Mouse (Mus musculus) activated CD4-positive, CD25-positive, alpha-beta regulatory T cell, adult 4 months (primary cell): ENCODE measurements around the gene Sfxn1. TPM values are rescaled to one million over a fixed set of nuclear protein-coding genes. Genes with fewer than 3 reads are reported as not detected.

ENCODE experiments used
- ATAC-seq: one replicate; pipeline ENCODE4 v1.8.0; 2017
- polyA plus RNA-seq, 2 experiments: library from polyadenylated mRNA; unstranded; fragments of 100-300 nt; shearing (Covaris generic); gene quantifications; one replicate each; pipeline ENCODE4 v1.2.1; 2017

Gene Sfxn1
- polyA plus RNA-seq, 2 experiments from 2014 or later, result 59.3 to 59.6 TPM

DNA sequence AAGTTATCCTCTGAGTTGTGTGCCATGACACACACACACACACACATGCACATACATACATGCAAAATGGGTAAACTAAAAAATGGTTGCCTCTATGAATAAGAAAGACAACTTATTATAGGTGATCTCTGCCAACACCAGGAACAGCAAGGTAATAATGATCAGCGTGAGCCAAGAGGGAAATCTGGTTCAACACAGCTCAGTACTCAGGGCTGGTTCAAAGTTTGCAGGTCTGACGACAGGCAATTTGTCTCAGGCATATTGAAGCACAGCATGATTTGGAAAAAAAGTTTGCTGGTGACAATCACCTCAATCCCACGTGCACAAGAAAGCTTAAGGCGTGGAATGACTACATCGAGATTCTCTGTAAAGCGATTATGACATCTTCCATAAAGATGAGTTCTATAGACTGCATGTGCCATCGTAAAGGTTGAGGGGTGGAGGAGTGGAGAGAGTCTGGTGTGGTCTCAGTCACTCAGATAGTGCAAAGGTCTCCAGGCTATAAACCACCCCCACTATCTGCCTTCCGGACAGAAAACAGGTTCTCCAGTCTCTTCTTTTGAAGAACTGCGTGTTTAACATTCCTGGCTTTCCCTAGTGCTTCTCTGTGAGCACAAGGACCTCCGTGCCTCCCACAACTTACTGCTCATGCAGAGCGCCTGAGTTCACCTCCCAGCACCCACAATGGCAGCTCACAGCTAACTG lies 6.0 kb downstream of the Sfxn1 start:
- no peak for ATAC-seq

DNA sequence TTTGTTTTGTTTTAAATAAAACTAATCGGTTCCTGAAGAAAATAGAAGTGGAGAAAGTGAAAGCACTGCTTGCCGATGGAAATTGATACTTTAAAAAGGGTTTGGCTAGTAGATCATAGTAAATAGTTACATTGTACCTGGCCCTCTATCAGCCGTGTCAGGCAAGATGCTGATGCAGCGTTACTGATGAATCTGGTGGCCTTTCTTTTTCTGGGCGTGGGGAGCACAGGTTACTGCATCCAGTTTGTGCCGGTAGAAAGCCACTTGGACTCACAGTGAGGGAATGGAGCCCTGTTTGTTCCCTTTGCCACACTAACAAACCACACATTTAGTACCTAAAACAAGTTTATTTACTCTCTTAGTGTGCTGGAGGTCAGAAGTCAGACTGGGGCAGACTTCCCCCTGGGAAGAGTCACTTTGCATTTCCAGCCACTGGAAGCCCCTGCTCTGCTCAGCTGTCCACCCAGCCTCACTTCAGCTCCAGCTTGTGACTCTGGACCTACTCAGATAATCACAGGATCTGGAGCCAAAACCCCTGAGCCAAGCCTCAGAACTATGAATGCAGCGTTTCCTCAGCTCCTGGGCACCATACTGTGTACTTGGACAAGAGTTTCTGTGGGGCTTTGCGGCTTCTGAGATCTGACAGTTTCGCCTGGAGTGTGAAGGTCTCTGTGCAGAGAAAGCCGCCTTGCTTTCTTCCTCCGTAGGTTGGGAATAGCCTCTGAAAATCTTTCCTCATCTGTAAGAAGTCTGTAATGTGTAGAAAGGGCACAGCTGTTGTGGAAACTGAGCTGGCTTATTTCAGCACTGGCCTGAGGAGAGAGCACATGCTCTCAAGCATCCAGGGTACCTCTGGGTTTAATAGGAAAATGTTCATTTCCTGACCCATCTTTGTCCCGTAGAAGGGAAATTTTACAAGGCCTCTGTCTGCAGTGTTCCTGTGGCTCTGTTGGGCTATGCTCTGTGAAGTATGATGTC lies 8.4 kb downstream of the Sfxn1 start:
- no peak for ATAC-seq

DNA sequence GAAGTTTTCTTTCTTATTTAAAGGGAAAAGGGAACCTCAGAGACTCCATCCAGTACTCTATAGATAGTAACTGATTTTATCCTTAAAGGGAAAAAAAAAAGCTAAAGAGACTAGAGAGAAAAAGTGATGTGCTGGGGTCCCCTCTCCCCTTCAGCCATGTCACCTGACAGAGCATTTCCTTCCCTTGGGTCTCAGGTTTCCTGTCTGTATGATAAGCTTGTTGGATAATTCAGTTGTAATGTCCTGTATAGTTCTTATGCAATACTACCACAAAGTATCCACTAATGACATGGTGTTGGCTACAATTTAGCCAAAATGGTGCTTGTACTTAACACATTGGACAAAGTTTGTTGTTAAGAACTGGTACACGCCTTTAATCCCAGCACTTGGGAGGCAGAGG lies 9.1 kb downstream of the Sfxn1 start:
- no peak for ATAC-seq

DNA sequence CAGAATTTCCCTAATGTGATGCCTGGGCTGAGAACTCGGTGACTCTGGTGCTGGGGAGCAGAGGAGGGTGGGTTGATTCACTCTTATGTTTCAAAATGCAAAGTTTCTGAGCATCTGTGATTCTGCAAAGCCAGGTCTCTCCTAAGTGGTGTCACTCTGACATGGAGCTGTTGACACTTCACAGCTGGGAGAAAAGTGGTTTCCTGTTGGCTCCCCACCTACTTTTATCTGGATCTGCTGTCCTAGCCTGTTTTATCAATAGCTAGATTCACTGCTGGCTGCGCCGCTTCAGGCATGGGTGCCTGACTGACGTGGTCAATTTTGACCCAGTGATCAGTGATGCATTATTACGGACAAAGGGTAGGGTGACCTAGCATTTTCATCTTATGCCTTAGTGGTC lies 11.3 kb downstream of the Sfxn1 start:
- no peak for ATAC-seq

DNA sequence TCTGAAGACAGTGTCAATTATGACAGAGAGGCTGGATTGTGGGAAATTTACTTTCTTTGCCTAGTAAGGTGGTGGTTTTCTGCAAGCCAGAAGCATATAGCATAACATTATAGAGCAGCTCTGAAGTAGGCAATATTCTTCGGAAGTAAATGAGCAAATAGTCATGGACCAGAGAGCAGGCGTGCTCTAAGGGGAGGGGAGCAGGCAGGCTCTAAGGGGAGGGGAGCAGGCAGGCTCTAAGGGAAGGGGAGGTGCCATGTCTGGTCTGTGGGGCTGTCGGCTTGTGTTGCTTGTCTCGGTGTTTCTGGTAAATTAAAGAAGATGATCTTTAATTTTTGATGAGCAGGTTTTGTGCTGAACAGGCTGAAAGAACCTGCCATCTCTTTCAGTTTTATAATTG lies 12.5 kb downstream of the Sfxn1 start:
- no peak for ATAC-seq

DNA sequence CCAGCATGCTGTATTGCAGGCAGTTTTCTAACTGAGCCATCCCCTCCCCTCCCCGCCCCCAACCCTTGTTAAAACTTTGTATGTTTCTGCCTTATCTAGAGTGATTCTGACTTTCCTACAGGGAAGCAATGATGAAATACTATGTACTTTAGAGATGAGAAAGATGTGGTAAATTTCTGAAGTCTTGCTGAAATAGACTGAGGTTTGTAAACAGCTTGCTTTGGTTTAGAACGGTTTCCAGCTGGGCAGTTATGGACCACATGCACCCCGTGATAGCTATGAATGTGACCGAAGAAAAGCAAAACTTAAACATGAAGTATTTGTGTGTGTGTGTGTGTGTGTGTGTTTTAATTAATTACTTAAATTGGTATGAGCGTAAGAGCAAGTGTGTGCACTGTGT lies 13.2 kb downstream of the Sfxn1 start:
- ATAC-seq, result no peak

DNA sequence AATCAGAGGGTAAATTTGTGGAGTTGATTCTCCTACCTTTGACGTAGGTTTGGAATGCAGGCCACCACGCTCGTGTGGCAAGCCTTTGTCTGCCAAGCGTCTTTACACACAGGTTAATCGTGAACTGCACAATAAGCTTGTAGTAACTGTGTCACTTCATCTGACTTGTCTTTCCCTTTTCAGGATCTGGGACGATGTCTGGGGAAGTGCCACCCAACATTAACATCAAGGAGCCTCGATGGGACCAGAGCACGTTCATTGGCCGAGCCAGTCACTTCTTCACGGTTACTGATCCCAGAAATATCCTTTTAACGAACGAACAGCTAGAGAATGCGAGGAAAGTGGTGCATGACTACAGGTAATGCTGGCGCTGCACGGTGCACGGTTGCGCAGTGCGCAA lies 13.6 kb downstream of the Sfxn1 start:
- no peak for ATAC-seq

DNA sequence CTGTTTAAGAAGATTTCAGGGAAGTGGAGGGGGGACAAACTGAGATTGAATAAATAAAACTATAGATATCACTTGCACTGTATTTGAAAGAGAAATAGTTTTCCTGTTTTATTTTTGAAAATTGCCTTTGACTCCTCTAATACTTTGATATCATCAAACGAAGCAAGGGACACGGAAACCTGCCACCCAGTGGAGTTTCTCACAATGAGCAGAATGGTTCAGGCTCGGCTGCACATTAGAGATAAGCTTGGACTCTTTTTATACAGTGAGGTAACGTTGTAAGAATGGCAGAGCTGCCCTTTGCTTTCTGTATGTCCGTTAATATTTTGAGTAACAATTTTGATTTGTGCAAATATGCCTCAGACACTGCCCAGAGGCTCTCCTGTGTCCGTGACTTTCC lies 20.1 kb downstream of the Sfxn1 start:
- ATAC-seq, result no peak

DNA sequence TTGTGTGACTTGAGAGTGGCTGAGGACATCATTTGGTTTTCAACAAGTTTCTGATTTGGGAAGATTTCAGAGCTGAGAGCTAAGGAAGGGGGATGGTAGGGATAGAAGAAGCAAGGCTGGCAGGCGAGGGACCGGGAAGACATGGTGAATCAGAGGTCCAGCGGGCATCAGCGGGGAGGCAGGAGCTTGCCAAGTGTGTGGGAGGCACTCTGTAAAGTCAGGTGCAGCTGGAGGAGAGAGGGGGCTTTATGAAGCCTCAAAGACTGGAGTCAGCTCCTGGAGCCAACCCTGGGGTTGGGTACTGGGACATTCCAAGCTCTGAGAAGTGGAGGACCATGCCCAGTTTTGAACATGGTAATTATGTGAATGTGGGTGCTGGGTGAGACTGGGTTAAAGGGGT lies 22.7 kb downstream of the Sfxn1 start:
- ATAC-seq, result no peak

DNA sequence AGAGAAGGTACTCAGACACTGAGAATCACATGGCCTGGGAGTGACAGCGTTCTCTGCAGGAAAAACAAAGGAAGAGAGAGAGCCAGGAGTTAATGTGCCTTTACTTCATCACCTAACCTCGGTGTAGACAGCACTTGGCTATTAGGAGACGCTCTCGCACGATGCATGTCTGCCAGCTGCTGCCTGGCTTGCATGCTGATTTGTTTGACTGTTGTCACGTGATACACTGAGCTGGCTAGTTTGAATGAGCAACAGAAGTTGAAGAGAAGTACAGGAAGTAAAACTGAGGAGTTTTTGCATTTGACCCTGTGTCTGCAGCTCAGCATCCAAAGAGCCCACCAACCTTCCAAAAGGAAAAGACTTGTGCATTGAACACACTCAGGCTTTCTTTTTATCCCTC lies 23.3 kb downstream of the Sfxn1 start:
- ATAC-seq, result no peak

DNA sequence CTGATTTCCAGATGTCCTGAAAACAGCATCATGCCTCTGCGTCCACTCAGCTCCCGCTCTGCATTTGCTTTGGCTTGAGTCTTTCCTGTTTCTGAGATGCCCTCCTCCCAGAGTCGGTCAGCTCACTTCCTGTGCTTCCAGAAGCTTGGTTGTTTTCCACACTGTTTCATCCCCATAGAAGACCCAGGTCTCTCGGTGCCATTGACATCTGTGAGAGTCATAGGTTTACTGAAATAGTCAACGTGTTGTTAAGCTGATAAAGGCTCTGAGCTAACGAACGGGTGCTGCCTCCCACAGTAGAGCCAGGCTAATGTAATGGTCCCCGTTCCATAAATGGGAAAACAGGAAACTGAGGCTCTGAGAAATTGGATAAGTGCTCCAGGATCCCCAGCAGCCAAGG lies 24.1 kb downstream of the Sfxn1 start:
- no peak for ATAC-seq

DNA sequence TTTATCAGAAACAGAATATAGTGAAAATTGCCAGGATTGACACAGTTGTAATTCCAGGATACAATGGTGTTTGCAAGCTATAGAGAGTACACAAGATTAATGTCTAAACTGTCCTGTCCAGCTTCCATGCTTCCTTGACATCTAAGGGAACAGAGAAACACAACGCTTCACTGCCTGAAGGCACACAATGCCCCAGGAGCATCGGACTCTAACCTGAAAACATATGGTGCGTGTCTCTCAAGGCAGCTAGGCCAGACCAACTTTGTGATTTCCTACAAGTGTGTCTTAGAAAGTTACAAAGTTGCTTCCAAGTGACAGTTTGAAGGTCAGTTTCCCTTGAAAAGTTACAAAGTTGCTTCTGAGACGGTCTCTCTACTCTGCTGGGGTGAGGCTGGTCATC lies 25.6 kb downstream of the Sfxn1 start:
- ATAC-seq, result no peak

DNA sequence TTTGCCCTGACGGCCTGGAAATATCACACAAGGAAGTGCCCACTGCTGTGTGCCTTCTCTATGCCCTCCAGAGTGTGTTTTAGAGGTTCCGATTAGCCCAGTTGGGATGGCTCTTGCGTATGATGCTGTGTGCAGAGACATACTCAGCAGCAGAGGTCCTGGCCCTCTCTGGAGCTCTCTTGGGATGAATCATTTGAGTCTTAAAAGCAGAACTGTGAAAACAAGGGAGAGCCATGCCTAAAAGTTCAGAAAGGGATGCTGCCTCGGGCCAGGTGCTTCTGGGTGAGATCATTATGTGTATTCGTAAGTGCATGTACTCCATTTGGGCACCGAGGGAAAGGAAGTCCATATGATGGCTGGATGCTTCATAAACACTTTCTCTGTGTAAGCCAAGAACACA lies 26.1 kb downstream of the Sfxn1 start:
- no peak for ATAC-seq

DNA sequence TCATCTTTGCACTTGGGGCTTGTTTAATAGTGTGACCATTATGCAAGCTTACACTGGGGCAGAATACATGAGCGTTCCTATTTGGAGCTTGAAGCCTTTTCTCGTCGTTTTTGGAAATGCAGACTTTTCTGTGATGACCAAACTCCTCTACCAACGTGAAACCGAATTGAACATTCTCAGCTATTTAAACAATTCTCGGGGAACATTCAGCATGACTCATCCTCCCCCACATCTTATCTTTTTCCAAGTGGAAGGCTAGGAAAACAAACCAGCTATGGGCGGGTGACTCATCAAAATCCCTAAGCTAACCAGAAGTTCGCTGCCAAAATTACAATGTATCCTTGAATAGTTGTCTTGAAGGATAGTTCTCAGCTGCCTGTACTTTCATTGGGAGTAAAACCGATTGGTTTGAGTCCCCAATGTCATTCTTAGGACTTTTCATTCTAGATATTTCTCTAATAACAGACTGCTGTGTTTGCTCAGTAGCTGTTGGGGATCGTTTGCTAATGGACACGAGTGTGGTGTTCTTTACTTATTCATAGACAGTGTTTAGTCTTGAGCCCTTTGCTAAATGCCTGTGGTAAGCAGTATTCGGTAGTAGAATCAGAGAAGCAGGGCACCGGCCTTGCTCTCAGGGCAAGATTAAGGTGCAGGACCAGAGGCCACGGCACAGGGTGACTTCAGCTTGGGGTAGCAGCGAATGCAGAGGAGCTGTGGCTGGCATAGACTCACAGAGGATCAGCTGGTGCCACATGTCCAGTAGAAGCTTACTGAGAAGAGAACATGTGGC lies 29.6 kb downstream of the Sfxn1 start:
- no peak for ATAC-seq

DNA sequence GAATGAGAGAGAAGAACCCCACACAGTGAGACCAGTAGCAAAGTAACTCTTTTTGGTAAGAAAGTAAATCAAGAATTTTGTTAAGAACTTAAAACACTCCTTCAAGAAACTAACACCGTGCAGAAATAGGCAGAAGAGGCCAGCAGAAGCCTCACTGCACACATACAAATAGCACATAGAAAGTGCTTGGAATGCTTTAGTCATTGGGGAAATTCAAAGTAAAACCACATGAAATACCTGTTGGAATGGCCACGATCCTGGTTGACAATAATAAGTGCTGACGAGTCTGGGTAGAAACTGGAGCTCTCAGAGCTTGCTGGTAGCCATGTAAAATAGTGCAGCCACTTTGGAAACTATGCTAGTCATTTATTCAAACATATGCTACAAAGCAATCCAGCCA lies 30.4 kb downstream of the Sfxn1 start:
- no peak for ATAC-seq

DNA sequence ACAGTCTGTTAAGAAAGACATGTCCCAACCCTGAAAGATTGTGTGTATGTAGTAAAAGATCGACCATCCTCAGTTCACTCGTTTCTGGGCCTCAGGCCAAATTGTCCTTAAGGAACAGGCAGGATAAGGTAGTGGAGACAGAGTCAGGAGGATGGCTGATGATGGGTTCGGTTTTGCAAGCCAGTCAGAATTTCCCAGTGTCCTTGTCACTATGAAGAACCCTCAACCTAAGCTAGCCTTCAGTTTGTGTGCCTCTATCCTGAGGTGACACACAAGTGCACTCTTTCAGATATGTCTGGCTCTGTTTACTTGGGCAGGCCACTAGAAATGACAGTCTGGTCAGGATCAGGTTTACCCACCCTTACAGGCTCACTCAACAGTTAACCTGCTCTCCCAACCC lies 31.6 kb downstream of the Sfxn1 start:
- no peak for ATAC-seq

DNA sequence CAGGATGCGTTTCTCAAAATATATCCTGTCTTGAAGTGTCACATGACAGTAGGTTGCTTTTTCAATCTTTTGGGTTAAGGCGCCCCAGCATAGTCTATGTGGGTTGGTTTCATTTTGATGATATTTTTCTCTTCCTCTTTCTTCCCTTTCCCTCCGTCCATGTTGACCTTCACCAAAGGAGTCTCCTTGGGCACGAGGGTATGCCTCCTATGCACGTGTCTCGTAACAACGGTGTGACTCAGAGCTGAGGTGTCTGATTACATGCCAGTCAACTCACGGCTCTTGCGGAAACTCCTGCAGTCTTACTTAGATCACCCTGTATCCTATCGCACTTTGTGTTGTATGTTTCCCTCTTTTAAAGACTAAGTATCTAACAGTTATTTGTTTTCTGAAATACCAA lies 32.2 kb downstream of the Sfxn1 start:
- ATAC-seq, result no peak

DNA sequence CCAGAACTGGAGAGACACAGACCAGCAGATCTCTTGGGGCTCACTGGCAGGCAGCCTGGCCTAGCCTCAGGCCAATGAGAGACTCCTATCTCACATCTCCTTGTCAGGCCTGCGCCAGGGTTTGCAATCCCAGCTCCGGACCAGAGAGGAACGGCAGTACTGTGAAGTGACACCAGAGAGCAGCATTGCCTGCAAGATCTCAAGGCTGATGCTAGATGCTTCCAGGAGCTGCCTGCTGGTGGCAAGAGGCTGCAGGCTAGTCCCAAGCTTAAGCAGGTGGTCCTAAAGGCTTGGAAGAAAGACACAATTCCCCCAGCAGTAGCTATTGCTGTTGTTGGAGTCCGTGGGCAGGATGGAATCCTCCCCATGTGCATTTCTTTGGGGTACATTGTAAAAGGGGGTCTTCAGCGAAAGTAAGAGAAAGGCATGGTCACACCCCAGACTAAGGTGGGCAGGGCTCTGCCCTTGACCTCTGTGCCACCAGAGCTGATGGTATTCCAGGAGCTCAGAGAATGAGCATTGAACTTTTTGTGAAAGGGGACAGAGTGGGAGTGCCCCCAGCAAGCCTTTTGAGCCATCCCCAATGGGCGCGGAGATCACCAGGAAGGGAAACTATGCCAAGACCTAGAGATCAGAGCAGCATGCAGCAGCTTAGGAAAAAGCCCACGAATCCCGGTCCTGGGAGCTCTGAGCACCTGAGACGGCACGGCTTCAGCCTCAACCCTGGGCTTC lies 42.3 kb downstream of the Sfxn1 start:
- ATAC-seq, result no peak

DNA sequence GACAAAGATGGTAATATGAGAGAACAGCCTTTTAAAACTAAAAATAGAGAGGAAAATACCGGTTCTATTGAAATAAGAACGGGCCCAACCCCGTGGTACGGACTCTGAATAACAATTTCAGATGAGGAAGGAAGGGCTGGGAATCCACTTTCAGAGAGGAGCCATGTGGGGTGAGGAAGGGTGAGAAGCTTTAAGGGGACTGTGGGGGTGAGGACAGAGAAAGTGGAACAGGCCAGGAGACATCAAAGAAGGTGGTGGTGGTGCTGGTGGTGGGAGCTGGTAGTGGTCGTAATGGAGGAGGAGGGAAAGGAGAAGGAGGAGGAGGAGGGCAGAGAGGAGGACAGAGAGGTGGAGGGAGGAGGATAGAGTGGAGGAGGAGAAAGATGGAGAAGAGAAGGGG lies 43.3 kb downstream of the Sfxn1 start:
- ATAC-seq, result no peak

DNA sequence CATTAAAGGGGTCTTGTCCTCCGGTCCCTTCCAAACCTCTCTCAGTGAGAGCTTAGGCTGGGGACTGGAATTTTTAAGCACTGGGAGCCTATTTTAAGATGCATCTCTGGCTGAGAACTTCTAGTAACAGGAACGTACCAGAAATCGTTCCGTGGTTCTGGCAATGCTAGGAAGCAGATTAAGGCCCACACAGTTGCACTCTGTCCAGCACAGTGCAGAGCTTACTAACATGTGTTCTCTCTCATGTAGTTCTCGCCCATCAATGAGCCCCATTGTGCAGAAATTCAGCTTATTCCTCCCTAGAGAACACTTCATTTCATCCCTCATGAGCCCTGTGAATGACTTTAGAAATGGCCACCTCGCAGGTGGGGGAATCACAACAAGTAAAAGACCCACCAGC lies 44.1 kb downstream of the Sfxn1 start:
- no peak for ATAC-seq

DNA sequence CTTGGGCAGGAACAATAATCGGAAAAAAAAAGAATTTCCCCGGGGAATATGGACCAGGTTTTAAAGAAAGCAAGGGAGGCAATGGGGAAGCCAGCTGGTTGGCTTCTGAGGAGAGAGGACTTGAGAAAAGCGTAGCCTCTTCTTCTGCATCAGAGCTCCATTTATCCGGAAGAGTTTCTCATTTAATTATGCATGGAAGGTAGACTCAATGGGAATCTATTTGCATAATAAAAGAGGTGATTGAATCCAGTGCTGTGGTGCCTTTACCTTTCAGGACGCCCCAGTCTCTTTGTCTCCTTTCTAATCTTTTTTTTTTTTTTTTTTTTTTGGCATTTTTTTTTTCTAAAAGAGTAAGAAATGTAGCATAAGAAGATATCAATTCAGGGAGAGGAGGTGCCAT lies 46.7 kb downstream of the Sfxn1 start:
- ATAC-seq, result no peak

DNA sequence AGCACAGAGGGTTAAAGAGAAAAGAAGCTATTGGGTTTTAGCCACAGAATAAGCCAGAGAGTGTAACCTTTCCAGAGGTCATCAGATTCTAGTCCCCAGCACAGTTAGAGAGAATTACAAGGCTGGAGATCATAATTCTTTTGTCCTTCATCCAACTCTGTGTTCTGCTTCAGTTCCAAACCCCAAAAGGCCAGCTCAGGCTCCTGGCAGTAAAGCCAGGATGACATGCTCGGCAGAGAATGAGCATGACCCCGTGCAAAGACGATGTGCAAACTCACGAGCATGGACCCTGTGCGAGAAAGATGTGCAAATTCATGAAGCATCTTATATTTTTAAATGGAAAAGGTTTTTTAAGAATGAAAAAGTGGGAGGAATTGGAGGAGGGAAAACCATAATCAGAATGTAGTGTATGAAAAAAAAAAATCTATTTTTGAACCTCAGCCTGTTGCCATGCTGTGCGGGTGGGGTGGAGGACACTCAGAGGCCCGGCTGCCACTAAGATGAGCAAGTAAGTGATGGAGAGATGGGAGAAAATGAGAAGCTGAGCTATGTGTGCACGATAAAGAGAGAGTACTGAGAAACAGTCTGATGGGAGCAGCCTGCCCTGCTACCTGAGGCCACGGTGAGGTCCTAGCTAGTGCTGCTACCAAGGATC lies 66.2 kb downstream of the Sfxn1 start:
- ATAC-seq, result no peak
